Mouse (Mus musculus) thymus, adult 18-20 months (tissue): Measurements from ENCODE around the gene Hoxa9.

ENCODE experiments used
- DNase-seq, 2 experiments: peaks; one replicate each; pipeline ENCODE4 v3.0.0; 2022; ENCODE audit warnings: mixed read lengths in 2 of 2

Gene Hoxa9

DNA sequence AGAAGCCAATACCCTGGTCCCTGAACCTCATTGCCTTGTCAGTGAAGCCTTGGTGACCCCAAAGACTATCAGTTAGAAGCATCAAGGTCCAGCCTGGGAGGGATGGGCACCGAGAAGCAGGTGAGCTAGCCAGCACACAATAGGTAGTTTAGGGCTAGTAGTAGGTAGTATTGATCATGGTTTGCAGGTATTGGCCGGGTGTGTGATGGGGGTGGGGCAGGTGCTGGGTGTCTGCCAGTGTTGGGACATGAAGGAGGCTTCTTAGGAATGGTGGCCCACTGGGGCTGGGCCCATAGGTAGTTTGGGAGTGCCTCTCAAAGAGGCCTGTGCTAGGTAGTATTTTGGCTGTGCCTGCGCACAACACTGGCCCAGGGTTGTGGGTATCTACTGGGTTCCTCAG lies 15.8 kb downstream of the Hoxa9 start:
- DNase-seq: no peak

DNA sequence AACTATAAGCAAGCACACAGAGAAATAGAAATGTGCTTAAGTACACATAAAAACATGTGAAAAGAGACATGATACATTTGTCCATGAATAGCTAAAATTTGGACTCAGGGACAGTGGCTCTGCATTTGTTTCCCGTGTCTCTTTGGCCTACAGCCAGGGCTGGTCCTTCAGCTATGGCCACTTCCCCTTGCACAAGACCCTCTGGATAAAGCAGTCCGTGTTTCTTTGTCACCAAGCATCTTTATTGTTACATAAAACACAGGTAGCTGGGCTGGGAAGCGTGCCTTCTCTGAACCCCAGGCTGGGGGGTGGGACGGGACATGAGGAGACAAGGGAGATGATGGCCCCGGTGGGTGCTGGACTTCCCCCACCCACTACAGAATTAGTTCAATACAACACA lies 16.6 kb downstream of the Hoxa9 start:
- DNase-seq: no peak

DNA sequence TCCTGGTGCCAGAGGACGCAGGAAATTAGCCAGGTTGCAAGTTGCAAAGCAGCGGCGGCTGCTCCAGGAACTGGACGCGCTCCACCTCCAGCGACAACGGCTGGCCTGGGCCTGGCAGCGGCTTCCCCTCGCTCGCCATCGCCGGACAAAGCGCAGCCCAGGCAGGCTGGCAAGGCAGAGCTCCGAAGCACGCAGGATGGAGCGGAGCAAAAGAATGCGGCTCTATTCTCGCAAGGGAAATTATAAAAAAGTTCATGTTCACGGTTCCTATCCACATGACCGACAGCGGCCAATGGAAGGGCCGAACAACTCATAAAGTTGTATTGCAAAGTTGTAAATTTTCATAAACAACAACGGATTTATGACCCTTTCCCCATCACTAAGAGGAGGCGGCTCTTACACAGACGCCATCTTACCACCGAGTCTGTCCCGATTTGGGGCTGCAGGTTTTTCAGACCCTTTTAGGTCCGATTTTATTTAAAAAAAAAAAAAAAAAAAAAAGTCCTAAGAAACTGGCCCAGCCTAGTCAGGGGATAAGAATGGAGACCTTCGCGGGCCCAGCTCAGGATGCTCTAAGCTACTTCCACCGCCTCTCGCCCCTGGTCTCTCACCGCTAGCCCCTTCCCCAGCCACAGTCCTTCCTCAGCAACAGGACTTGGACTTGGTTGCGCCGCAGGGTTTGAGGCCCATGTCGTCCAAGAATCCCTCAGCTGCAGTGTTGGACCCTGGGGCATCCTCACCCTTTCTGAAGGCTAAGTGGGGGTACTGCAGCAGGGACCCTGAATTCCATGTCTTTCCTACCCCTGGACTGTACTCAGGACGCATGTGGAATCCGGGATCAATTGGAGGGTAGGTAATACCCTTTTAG lies 17.5 kb downstream of the Hoxa9 start, which contains the start of the genes Hoxa3 and Gm28308:
Hoxa3 (minus strand) TSS at position 218 of the 868 bp plus-strand sequence.
Gm28308 (minus strand) TSS at position 221 of the 868 bp plus-strand sequence.
- no peak for DNase-seq

DNA sequence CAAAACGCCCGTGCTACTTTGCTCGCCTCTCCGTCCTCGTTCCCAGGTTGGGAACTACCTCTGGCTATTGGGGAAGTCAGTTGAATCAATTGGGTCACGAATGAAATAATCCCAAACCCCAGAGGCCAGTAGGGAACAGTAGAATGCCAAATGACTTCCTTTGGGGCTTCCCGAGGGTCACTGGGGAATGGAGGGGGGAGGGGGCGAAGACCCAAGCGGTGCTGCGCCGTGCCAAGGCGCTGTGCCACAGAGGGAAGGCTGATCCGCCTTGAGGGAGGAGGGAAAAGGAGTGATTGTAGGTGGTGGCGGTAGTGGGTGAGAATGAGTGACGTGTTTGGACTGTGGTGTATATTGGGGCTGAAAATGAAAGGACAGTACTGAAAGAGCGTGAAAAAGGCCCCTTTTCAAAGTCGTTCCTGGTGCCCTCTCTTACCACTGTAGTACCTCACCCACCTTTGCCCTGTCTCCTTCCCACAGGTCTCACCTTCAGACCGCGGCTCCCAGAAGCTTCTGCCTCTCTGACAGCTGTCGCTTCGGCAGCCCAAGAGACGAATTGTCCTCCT lies 18.3 kb downstream of the Hoxa9 start:
- DNase-seq: no peak

DNA sequence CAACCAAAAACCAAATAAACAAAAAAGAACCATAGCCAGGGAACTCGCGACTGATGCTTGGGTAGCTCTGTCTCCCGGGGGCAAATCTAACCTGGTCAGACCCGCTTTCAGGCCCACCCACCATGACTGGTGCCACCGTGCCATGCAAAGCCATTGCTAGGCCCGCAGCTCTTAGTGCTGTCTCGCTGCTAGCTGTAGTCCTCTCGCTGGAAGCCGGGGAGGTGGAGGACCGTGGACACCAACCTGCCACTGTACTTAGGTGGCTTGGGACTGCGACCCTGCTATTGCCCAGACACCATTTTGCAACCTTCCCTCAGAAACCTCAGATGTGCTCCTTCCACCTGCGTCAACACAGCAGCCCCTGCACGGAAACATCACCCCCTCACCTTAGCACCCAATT lies 18.9 kb downstream of the Hoxa9 start:
- no peak for DNase-seq

DNA sequence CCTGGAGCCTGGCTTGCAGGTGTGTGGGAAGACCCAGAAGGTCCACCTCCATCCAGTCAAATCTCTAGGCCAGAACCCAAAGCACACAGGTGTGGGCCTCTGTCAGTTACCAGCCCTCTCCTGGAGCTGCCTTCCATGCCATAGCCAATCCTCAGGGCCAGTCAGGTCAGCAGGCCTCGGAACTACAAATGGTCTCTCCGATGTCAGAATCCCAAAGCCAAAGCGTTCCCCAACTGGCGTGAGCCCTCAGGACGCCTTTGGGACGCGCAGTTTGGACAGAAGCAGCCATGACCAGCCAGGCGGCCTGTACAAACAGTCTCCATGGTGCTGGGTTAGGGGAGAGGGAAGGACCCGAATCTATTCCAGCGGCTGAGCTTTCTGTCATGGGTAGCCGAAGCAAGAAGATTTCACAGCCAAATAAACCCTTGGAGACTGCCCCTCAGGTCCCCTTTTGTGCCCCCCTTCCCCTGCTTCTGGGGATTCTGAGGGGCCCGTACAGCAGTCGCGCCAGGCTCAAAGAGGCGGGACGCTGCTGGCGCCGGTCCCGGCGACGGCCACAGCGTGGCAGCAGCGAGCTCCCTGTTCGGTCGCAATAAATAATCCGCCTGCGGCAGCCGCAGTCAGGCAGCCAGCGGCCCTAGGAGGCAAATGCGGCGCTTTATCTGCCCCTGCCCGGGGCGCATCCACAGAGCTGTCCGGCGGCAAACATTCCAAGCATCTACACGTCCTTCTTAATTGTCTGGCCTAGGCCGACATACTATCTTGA lies 19.5 kb downstream of the Hoxa9 start:
- DNase-seq: peak in 1 of 2 experiments; percentile 43

DNA sequence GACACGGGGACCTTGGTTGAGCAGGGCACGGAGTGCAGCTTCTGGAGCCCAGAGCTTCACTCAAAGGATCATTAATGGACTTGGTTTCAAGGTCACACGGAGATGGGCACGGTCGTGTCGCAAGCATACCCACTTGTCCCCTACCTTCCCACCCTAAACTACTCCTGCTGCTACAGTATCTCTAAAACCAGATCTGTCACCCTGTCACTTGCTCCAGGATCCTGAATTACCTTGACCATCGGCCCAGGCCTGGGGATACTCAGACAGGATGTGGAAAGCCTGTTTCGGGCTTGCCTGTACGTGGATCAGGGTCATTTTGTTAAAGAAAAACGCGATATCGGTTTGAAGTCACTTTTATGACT lies 21.2 kb downstream of the Hoxa9 start:
- DNase-seq: no peak

DNA sequence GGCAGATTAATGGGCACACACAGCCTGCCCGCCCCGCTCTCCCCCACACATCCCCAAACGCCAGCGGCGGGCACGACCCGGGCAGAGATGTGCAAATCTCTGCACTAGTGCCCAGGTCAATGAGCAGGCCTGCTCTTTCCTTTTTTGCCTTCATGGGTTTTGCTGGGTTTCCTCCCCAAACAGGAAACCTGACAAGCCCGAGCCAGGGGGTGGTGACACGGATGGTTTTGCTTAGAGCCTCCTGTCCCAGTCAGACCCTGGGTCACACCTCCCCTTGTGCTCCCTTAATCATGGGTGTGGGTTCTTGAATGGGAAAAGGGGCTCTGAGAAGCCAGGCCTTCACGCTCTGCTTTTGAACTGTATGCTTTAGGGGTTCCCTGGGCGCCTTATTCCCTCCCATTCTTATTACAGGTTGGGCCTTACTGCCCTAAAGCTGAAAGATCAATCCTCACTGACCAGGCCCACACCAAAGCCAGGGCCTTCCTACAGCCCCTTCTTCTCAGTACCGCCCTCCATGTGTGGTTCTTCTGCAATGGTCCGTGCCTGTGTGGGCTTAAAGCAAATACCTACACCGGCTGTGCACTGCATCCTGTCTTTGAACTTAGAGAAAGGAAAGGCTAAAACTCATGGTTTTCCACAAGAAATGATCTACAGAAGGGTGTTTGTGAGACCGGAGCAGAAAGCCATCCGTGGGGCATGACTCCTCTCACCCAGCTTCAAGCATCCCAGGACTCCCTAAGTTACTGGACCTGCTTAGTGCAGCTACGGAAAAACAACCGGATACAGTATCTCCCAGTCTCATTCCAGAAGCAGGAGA lies 21.8 kb downstream of the Hoxa9 start:
- no peak for DNase-seq

DNA sequence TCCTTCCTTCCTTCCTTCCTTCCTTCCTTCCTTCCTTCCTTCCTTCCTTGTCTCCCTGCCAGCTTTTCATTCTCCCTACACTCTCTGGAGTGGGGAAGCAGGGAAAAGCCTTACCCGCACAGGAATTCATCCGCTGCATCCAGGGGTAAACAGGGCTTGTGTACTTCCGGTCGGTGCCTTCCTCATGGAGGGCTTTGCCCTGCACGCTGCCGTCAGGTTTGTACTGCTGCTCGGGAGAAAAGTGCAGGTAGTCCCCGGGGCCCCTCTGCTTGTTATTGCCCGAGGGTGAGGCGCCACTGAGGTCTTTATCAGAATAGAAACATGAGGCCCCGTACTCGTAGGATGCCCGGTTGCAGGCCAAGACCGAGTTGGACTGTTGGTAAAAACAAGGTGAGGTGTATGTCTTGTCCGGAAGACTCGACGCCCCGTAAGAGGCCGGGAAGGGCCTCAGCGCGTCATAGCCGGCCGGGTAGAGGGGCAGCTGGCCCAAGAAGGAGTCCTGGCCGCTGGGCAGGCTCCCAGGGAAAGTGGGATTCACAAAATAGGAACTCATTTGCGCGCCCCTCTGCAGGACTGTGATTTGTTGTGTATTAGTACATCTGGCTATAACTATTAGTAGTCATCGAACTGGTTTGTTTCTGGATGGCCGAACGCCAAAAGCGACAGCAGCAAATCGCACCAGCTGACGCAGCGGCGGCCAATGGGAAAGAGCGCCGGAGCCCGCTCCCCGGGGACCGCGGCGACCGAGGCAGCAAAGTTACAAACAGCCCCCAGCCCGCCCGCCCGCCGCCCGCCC lies 22.6 kb downstream of the Hoxa9 start, which contains the start of gene Hoxa6:
Hoxa6 (minus strand) TSS at position 651 of the 796 bp plus-strand sequence.
- DNase-seq: no peak

DNA sequence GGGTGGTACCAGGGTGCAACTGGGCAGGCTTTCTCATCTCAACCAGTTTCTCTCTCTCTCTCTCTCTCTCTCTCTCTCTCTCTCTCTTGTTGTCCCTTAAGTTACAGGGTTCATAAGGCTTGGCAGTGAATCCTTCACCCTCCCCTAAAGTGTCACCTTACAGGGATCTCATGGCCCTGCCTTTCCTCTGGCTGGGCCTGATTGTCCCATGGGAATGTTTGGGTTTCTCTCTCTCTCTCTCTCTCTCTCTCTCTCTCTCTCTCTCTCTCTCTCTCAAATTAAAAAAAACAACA lies 23.3 kb downstream of the Hoxa9 start:
- no peak for DNase-seq

DNA sequence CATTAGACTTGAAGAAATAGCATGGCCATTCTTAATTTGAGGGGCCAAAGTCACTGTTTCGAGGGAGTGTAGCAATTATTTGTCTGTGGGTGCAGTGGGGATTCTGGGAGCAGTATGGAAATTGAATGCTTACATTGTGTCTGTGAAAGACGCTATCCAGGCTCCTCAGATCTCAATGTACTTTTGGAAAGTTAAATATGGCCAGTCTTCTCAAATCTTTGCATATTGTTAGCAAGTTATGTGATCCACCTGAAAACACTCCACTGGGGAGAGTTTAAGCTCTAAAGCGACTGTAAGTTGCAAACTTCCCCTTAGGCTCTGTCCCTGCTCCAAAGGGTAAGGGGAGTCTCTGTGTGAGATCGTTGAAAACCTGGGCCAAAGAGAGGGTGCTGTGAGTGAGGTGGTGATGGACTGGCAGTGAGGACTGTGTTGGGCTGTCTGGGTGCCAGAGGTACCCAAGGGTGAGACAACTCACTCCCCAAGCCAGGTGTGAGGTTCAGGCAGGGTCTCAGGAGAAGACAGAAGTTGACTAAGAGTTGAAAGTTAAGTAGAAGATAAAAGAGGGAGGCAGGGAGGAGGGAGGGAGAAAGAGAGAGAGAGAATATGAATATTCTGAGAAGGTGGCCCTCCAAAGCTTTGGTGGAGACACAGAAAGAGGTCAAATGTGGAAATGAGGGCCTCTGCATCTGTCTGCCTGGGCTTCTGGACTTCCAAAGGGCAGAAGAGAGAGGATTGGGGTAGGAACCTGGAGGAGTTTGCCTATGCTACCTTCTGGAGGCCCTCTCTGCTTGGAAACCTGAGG lies 23.8 kb downstream of the Hoxa9 start:
- DNase-seq: no peak

DNA sequence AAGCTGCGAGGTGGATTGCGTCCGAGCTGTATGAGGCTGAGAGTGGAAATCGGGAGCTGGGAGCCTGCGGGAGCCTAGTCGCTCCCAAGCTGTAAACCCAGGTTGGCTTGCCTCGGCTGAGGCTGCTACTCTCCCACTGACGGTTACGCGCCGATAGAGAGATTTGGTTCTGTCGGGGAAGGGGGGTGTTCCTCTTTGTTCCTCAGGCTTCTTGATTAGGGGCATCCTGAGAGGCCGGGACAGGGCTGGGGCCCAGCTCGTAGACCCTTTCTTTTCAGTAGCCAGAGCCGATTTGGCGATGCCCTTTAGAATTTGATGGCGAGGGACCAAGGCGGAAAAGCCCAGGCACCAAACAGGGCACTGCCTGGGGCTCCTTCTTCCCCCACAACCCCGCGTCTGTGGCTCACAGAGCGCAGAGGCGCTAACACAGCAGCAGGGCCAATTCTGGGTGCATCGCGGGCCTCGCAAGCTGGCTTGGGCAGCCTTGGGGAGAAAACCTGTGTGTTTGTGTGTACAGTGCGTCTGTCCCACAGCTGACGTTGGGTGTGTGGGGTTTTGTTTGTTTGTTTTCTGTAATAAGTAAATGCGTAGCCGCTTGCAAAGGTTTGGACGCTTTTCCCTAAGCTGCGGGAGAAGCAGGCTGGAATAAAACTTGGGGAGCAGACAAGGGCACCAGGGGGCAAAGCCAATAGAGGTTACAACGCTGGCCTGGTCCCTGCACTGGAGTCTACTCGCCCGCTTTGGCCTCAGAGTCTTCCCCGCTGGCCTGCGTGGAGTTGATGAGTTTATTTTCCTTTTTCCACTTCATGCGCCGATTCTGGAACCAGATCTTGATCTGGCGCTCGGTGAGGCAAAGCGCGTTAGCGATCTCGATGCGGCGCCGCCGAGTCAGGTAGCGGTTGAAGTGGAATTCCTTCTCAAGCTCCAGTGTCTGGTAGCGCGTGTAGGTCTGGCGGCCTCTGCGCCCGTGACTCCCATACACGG lies 25.0 kb downstream of the Hoxa9 start:
- no peak for DNase-seq

DNA sequence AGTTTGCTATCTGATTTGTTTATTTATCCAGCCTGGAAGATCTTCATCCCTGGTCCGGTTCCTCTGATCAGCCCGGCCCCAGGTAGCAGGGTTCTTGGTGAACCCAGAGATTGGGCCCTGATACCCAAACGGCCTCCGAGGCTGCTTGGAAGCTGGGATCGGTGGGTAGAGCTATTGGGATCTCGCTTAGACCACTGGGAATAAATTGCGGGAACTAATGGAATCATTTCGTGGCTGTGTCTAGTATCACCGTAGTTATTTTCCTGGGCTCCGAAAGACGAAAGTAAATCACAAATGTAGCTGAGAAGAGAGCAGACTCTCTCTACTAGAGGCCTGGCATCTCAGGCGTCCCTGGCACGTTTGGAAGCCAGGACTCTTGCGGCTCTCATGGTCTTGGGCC lies 25.7 kb downstream of the Hoxa9 start:
- DNase-seq: no peak

DNA sequence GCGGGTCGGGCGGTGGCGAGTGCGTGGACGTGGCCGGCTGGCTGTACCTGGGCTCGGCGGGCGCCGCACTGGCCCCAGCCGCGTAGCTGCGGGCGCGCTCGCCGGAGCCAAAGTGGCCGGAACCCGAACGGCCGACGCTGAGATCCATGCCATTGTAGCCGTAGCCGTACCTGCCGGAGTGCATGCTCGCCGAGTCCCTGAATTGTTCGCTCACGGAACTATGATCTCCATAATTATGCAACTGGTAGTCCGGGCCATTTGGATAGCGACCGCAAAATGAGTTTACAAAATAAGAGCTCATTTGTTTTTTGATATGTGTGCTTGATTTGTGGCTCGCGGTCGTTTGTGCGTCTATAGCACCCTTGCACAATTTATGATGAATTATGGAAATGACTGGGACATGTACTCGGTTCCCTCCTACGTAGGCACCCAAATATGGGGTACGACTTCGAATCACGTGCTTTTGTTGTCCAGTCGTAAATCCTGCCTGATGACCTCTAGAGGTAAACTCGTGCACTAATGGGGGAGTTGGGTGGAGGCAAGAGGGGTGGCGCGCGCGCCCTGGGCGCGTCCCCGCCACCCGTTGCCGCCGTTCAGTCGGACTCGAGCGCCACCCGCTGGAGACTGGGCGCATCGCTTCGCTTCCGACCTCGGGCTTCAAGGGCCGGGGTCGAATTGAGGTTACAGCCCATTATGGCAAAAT lies 26.7 kb downstream of the Hoxa9 start, which contains the start of gene Hoxa5:
Hoxa5 (minus strand) TSS at position 538 of the 703 bp plus-strand sequence.
- no peak for DNase-seq

DNA sequence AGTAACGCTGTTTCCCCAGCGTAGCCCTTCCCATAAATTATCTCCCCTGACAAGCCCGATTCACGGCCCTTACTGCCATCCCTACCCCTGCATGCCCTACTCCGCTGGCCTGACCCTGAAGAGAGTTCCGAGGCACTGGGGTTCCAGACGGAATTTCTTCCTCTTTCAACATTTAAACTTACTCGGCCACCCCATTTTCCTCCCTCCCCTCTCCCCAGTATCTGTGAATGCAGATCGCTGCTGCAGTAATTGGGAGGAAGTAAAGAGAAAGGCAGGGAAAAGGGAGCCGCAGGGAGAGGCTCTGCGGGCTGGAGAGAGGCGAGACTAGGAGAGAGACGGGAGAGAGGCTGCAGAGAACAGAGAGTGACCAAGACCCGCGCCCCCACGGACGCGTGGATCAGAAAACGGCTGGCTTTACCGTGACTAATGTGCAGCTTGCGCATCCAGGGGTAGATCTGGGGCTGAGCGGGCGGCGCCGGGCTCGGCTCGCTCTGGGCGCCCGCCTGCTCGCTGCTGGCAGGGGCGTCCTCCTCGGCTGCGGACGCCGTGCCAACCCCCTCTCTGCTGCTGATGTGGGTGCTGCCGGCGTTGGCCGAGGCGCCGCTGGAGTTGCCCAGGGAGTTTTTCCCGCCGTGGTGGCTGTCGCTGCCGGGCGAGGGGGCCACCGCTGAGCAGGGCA lies 27.4 kb downstream of the Hoxa9 start:
- DNase-seq: no peak

DNA sequence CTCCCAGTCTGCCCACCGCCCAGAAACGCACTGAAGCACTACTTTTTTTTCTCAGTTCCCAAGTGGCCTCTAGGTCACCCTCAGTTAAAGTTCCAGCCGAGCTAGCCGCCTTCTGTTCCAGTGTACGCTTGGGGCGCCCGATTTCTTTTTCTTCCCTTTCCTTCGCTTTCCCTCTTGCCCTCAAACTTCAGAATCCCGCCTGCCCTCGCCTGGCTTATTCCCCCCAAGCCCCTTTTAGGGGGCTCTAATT lies 27.8 kb downstream of the Hoxa9 start:
- no peak for DNase-seq

DNA sequence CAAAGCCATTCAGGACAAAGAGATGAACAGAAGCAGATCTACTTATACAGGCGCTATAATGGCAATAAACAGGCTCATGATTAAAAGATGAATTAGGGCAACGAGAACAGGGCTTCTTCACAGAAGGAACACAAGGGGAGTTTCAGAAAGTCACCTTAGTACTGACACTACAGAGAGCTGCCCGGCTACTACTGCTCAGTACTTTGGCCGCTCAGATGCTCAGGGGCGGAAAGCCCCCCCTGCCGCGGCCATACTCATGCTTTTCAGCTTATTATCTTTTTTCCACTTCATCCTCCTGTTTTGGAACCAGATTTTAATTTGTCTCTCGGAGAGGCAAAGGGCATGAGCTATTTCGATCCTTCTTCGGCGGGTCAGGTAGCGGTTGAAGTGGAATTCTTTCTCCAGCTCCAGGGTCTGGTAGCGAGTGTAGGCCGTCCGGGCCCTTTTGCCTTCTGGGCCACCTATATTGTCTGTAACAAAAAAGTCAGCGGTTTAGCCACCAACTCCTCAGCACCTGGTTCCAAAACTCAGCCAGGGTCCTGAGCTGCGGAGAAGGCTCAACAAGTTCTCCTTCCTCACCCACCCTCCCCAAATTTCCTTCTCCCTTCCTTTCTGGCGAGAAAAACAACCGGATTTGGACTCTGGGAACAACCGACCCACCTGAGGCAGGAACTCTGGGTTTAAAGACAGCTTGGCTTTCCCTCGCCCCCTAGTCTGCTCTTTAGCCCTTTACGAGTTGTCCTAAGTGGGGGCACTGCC lies 28.3 kb downstream of the Hoxa9 start:
- DNase-seq: no peak

DNA sequence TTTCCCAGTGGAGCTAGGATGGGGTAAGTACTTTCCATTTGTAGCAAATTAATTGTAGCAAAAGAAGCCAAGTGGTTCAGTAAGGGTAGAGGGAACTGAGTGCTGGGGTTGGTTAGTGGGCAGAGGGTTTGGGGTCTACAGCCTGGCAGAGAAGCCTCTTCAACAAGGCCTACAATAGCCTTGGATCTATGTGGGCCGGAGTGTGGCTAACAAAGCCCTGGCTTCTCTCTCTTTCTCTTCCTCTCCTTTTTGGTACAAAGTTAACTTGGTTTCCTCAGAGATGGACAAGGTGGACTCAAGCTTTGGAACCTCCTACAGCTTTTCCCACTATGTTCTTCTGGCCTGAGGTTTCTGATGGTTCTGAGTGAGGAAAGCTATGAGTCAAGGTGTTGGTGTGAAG lies 29.6 kb downstream of the Hoxa9 start:
- no peak for DNase-seq
